Mouse (Mus musculus): Measurements from ENCODE around the gene Fam217a.
"Not testable (repeated sequence)": the region's sequence is repeated elsewhere in the genome, so short reads cannot be mapped to it uniquely, and the experiment has no call there.

Gene Fam217a

GRCm38 (mm10) chr13:34874736-34875135, 49.4 kb downstream of the Fam217a start:
- peak in 1 of 2 experiments; percentile 20 for DNase-seq (ENCODE audit: low spot score in 2 of 2)

DNA sequence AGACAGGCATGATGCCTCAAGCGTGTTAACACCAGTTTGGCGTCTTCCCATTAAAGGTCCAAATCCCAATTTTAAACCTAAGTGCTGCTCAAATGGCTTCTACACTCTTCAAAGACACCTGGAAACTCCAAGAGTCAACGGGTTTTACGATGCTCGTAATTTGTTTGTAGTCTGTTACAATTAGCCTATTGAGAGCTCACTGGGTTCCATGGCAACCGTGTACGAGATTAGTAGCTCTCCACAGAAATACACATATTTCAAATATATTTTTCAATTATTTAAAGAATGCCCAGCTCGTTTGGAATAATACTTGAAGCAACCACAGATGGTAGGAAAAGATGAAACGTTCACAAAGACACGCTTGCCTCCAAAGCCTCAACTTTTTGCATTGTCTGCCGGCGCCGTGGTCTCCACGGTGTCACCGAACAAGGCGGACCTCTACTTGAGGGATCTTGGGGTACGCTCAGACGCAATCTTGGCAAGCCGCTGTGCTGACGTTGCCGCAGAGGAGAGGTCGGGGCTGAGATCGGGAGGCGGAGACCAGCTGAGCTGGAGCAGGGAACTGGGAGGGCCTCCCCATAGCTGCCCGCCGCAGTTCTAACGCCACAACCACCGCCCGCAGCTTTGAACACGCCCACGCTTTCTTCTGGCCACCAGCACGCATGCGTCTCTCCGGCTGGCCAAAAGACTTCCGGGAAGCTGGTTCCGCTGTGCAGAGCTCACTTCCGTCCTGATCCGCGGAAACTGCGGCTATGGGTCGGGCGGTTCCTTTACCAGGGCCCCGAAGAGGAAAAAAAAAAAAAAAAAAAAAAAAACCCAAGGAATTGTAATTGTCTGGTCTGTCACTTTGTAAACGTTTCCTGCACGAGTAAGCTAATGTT, 50.1 kb downstream of the Fam217a start:
- DNase-seq (ENCODE audit: low spot score in 2 of 2) = peak; percentile 86 to 88

DNA sequence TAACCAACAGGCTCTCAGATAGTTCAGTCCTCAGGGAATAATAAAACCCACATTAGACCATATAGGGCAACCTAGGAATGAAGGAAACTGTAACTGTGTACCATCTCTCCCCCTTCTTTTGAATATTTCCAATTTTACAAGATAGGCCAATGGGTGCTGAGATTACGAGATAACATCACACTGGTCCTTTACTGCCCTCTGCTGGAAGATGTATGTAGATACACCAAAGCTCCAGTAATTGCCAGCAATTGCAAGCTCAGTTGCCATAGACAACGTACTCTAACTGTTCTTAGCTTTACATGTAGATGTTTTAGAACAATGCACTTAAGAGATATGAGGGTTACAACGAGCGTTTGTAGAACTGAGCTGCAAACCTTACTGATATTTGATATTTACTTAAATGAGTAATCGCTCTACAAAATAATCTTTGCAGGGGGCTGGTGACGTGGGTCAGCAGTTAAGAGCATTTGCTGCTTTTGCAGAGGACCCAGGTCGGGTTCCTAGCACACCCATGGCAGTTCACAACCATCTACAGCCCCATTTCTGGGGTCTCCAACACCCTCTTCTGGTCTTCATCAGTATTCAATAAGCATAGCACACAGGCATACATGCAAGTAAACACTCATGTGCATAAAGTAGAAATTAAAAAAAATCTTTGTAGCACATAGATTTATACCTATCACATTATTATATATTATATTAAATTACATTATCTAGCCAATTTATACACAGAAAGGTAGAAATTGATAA, 59.5 kb downstream of the Fam217a start:
- peak in 1 of 2 experiments; percentile 75 for DNase-seq (ENCODE audit: low spot score in 2 of 2)

DNA sequence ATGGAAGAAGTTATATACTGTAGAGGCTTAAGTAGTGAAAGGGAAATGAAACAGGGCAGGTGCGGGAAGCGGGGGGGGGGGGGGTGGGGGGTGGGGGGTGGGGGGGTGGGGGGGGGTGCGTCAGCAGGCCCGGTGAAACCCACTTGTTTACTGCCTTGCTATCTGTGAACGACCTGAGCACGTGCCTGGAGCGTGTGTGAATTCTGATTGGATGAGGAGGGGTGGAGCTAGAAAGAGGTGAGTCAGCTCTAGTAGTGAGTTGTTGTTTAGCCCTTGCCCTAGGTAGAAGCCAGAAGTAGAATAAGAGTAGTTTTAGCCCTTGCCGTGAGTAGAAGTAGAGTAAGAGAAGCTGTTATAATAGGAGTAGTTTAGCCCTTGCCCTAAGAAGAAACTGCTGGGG, 62.9 kb downstream of the Fam217a start:
- not testable (repeated sequence) for DNase-seq (ENCODE audit: low spot score in 2 of 2)
